Mouse (Mus musculus): ENCODE data around the gene Trpv5. TPM values are rescaled to one million over a fixed set of nuclear protein-coding genes. Genes with fewer than 3 reads are reported as not detected.

Trpv5 gene
- polyA plus RNA-seq, 1 experiment from 2014 or later = not detected

- WGBS (ENCODE audit: missing documents) = 62% methylated on average over 1 of the region's 1 CpGs
Observed at GRCm38 (mm10) chr6:41658487-41658886, 22.1 kb downstream of the Trpv5 start.

GRCm38 (mm10) chr6:41654648-41655047 is 25.9 kb downstream of the Trpv5 start:
- Histone ChIP-seq H3K27ac (no peak overlapping the region), H3K79me2 (ENCODE audit: inconsistent target) (no peaks in the 10 kb centered on the region), H3K4me3 (ENCODE audit: inconsistent target) (no peak overlapping the region), H3K36me3 (ENCODE audit: inconsistent target) (no peaks in the 10 kb centered on the region)
- 10% methylated on average over 8 of the region's 8 CpGs for WGBS (ENCODE audit: missing documents)

More at GRCm38 (mm10) chr6:41658487-41658886, 22.1 kb downstream of the Trpv5 start:
- Histone ChIP-seq H3K79me2 (ENCODE audit: inconsistent target) (no peaks in the 10 kb centered on the region), H3K27ac (no peak overlapping the region), H3K36me3 (ENCODE audit: inconsistent target) (no peaks in the 10 kb centered on the region), H3K4me3 (ENCODE audit: inconsistent target) (no peak overlapping the region)

GRCm38 (mm10) chr6:41653173-41653572 is 27.4 kb downstream of the Trpv5 start:
- Histone ChIP-seq H3K36me3 (ENCODE audit: inconsistent target) (no peaks in the 10 kb centered on the region), H3K79me2 (ENCODE audit: inconsistent target) (no peaks in the 10 kb centered on the region), H3K27ac (no peak overlapping the region), H3K4me3 (ENCODE audit: inconsistent target) (no peak overlapping the region)
- WGBS (ENCODE audit: missing documents) = 58% methylated on average over 5 of the region's 5 CpGs

GRCm38 (mm10) chr6:41646672-41647071 is 33.9 kb downstream of the Trpv5 start:
- Histone ChIP-seq H3K36me3 (ENCODE audit: inconsistent target) (no peaks in the 10 kb centered on the region), H3K27ac (no peak overlapping the region), H3K79me2 (ENCODE audit: inconsistent target) (no peaks in the 10 kb centered on the region), H3K4me3 (ENCODE audit: inconsistent target) (no peak overlapping the region)

GRCm38 (mm10) chr6:41646220-41646619 is 34.3 kb downstream of the Trpv5 start:
- no peak overlapping the region for H3K27ac ChIP-seq
- no peaks in the 10 kb centered on the region for H3K79me2 ChIP-seq (ENCODE audit: inconsistent target)
- WGBS (ENCODE audit: missing documents) = 96% methylated on average over 3 of the region's 3 CpGs
- H3K36me3 ChIP-seq (ENCODE audit: inconsistent target) = no peaks in the 10 kb centered on the region
- no peak overlapping the region for H3K4me3 ChIP-seq (ENCODE audit: inconsistent target)

GRCm38 (mm10) chr6:41643227-41643626 is 37.3 kb downstream of the Trpv5 start:
- Histone ChIP-seq H3K36me3 (ENCODE audit: inconsistent target) (no peaks in the 10 kb centered on the region), H3K79me2 (ENCODE audit: inconsistent target) (no peaks in the 10 kb centered on the region), H3K27ac (no peak overlapping the region), H3K4me3 (ENCODE audit: inconsistent target) (no peak overlapping the region)
- 32% methylated on average over 3 of the region's 3 CpGs for WGBS (ENCODE audit: missing documents)

GRCm38 (mm10) chr6:41642765-41643164 is 37.8 kb downstream of the Trpv5 start:
- H3K27ac ChIP-seq = no peak overlapping the region
- H3K4me3 ChIP-seq (ENCODE audit: inconsistent target) = no peak overlapping the region
- H3K79me2 ChIP-seq (ENCODE audit: inconsistent target) = no peaks in the 10 kb centered on the region
- 29% methylated on average over 3 of the region's 4 CpGs for WGBS (ENCODE audit: missing documents)
- H3K36me3 ChIP-seq (ENCODE audit: inconsistent target) = no peaks in the 10 kb centered on the region

- WGBS (ENCODE audit: missing documents) = 91% methylated on average over 6 of the region's 6 CpGs
- no peaks in the 10 kb centered on the region for H3K36me3 ChIP-seq (ENCODE audit: inconsistent target)
- H3K27ac ChIP-seq = no peak overlapping the region
- no peaks in the 10 kb centered on the region for H3K79me2 ChIP-seq (ENCODE audit: inconsistent target)
- H3K4me3 ChIP-seq (ENCODE audit: inconsistent target) = no peak overlapping the region
Observed at GRCm38 (mm10) chr6:41641173-41641866, 39.2 kb downstream of the Trpv5 start.

GRCm38 (mm10) chr6:41640449-41640848 is 40.1 kb downstream of the Trpv5 start:
- Histone ChIP-seq H3K79me2 (ENCODE audit: inconsistent target) (no peaks in the 10 kb centered on the region), H3K36me3 (ENCODE audit: inconsistent target) (no peaks in the 10 kb centered on the region), H3K27ac (no peak overlapping the region), H3K4me3 (ENCODE audit: inconsistent target) (no peak overlapping the region)
- 93% methylated on average over 3 of the region's 3 CpGs for WGBS (ENCODE audit: missing documents)

GRCm38 (mm10) chr6:41637927-41638506 is 42.6 kb downstream of the Trpv5 start:
- Histone ChIP-seq H3K79me2 (ENCODE audit: inconsistent target) (no peaks in the 10 kb centered on the region), H3K4me3 (ENCODE audit: inconsistent target) (no peak overlapping the region), H3K27ac (no peak overlapping the region), H3K36me3 (ENCODE audit: inconsistent target) (no peaks in the 10 kb centered on the region)
- 84% methylated on average over 6 of the region's 6 CpGs for WGBS (ENCODE audit: missing documents)

- Histone ChIP-seq H3K79me2 (ENCODE audit: inconsistent target) (no peaks in the 10 kb centered on the region), H3K4me3 (ENCODE audit: inconsistent target) (no peak overlapping the region), H3K27ac (no peak overlapping the region), H3K36me3 (ENCODE audit: inconsistent target) (no peaks in the 10 kb centered on the region)
- WGBS (ENCODE audit: missing documents) = 83% methylated on average over 1 of the region's 1 CpGs
Observed at GRCm38 (mm10) chr6:41637393-41637792, 43.2 kb downstream of the Trpv5 start.

- Histone ChIP-seq H3K4me3 (ENCODE audit: inconsistent target) (no peak within 1 kb of the TSS), H3K27ac (no peak within 1 kb of the TSS), H3K36me3 (ENCODE audit: inconsistent target) (no peaks in the 10 kb centered on the region), H3K79me2 (ENCODE audit: inconsistent target) (no peaks in the 10 kb centered on the region)
- WGBS (ENCODE audit: missing documents) = 88% methylated on average over 4 of the region's 5 CpGs
Observed at GRCm38 (mm10) chr6:41636178-41636577, 44.4 kb downstream of the Trpv5 start, which contains the start of gene Trpv6. Gene Trpv6 (minus strand): TSS chr6:41636405.

GRCm38 (mm10) chr6:41635211-41635610 is 45.4 kb downstream of the Trpv5 start:
- WGBS (ENCODE audit: missing documents) = 69% methylated on average over 1 of the region's 1 CpGs
- Histone ChIP-seq H3K27ac (no peak overlapping the region), H3K4me3 (ENCODE audit: inconsistent target) (no peak overlapping the region), H3K36me3 (ENCODE audit: inconsistent target) (no peaks in the 10 kb centered on the region), H3K79me2 (ENCODE audit: inconsistent target) (no peaks in the 10 kb centered on the region)

GRCm38 (mm10) chr6:41631549-41631948 is 49.0 kb downstream of the Trpv5 start:
- Histone ChIP-seq H3K27ac (no peak overlapping the region), H3K79me2 (ENCODE audit: inconsistent target) (no peaks in the 10 kb centered on the region)
- 79% methylated on average over 4 of the region's 4 CpGs for WGBS (ENCODE audit: missing documents)

GRCm38 (mm10) chr6:41630791-41631190 is 49.8 kb downstream of the Trpv5 start:
- Histone ChIP-seq H3K79me2 (ENCODE audit: inconsistent target) (no peaks in the 10 kb centered on the region), H3K4me3 (ENCODE audit: inconsistent target) (no peak overlapping the region), H3K36me3 (ENCODE audit: inconsistent target) (no peaks in the 10 kb centered on the region), H3K27ac (no peak overlapping the region)
- 83% methylated on average over 2 of the region's 2 CpGs for WGBS (ENCODE audit: missing documents)

More at GRCm38 (mm10) chr6:41631549-41631948, 49.0 kb downstream of the Trpv5 start:
- no peak overlapping the region for H3K4me3 ChIP-seq (ENCODE audit: inconsistent target)
- no peaks in the 10 kb centered on the region for H3K36me3 ChIP-seq (ENCODE audit: inconsistent target)

Data from macrophage (primary cell).